Mouse (Mus musculus) Patski (cell line): Measurements from ENCODE around the gene Hist1h1a. TPM values are rescaled to one million over a fixed set of nuclear protein-coding genes. Genes with fewer than 3 reads are reported as not detected.

ENCODE experiments used
- ATAC-seq: fragments of 100-300 bp; one replicate; pipeline ENCODE4 v1.8.0; 2021
- CTCF ChIA-PET: fragments of 350-600 bp; sonication (Branson Sonifier 250); formaldehyde crosslinking; loops from one replicate; lab custom pipeline; 2022; ENCODE audit warnings: inconsistent platforms; lab: Charles Lee
- POLR2A ChIA-PET: fragments of 350-600 bp; sonication (Branson Sonifier 250); formaldehyde crosslinking; loops from one replicate; lab custom pipeline; 2022; ENCODE audit warnings: antibody characterized with exemption, inconsistent platforms; lab: Charles Lee
- DNase-seq: peaks from one replicate; pipeline ENCODE4 v3.0.0-alpha.2; 2011; ENCODE audit warnings: low read depth, low spot score
- H3K27me3 ChIP-seq: fragments of 371-371 bp; one replicate; pipeline ENCODE4 v1.5.1; 2021
- CTCF ChIP-seq: fragments of 100-300 bp; IDR thresholded peaks from one replicate; pipeline ENCODE4 v1.5.1; 2021
- in situ Hi-C: fragments of 300-500 bp; cut with MboI; formaldehyde crosslinking; loops from 3 replicates; pipeline ENCODE4 v1.11.1; 2018; ENCODE audit warnings: low pct_unique_long_range_greater_than_20kb, mixed read lengths
- polyA plus RNA-seq: library from polyadenylated mRNA; unstranded; gene quantifications from one replicate; pipeline ENCODE4 v1.2.3, GENCODE M21; 2021

The Hist1h1a gene
- polyA plus RNA-seq, 1 experiment from 2014 or later, result 1.2 TPM

- DNase-seq (peak; percentile 10), ATAC-seq (no peak)
- ChIA-PET CTCF (interaction anchor here (0.8 to 1.4 kb wide), 8 partner anchors 11 to 516 kb away, joined by 3 to 4 read pairs (median 3); no protein-coding TSS in a partner anchor), POLR2A (no interaction called here)
- TF ChIP-seq CTCF, result peak; percentile 78
- peaks cover 12% of the 10 kb centered on the region for H3K27me3 ChIP-seq
- in situ Hi-C loops, result loop anchor here (10.0 kb wide), 1 partner anchor 522 kb away; no protein-coding TSS in a partner anchor
These were observed 29.1 kb downstream of the Hist1h1a start for GRCm38 (mm10) chr13:23792520-23792919.

DNA sequence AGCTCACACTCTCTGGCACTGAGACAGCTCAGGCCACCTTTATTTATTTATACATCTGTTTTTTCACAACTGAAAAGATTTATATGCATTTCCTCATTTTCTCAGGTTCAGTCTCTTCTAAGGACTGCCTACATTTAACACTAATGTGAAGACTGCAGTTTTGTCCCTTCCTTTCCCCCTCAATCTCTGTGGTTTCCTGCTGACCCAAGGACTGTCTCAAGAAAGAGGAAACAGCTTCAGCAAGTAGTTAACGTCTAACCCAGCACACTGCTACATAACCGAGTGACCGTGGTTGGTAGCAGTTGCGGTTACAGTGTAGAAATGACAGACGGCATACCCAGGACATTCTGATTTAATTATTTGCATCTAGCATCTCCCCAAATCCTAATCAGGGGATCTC is 35.9 kb downstream of the Hist1h1a start:
- TF ChIP-seq CTCF, result no peak
- ChIA-PET CTCF (interaction anchor here (0.9 kb wide), 1 partner anchor 13 kb away, joined by 3 read pairs; no protein-coding TSS in a partner anchor), POLR2A (no interaction called here)

DNA sequence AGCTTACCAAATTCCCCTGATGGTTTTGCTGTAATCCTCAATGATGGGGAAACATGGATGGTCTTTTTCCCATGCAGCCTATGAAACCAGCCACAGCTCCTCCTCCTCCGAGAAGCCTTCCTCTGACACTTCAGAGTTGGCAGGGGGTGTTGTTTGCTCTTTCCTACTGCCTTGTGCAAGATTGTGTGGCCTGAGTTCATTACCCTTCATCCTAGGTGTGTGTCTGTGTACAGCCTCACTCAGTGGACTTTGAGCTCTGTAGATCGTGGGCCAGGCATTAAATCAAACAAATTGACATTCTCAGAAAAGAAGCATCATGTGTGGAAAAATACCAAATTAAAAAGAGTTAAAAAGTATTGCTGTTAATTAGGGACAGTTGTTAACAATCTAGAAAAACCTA is 41.1 kb downstream of the Hist1h1a start:
- in situ Hi-C loops, result no loop called here
- POLR2A ChIA-PET, result no interaction called here
- no peak for TF ChIP-seq CTCF
- peaks cover 24% of the 10 kb centered on the region for H3K27me3 ChIP-seq
- DNase-seq, result no peak
- CTCF ChIA-PET, result interaction anchor here (0.7 to 1.2 kb wide), 2 partner anchors 11 to 12 kb away, joined by 4 to 5 read pairs; no protein-coding TSS in a partner anchor
- no peak for ATAC-seq

More for the DNA sequence above, 35.9 kb downstream of the Hist1h1a start:
- ATAC-seq (no peak), DNase-seq (no peak)
- peaks cover 4% of the 10 kb centered on the region for H3K27me3 ChIP-seq
- in situ Hi-C loops, result loop anchor here (10.0 kb wide), 1 partner anchor 515 kb away; no protein-coding TSS in a partner anchor

DNA sequence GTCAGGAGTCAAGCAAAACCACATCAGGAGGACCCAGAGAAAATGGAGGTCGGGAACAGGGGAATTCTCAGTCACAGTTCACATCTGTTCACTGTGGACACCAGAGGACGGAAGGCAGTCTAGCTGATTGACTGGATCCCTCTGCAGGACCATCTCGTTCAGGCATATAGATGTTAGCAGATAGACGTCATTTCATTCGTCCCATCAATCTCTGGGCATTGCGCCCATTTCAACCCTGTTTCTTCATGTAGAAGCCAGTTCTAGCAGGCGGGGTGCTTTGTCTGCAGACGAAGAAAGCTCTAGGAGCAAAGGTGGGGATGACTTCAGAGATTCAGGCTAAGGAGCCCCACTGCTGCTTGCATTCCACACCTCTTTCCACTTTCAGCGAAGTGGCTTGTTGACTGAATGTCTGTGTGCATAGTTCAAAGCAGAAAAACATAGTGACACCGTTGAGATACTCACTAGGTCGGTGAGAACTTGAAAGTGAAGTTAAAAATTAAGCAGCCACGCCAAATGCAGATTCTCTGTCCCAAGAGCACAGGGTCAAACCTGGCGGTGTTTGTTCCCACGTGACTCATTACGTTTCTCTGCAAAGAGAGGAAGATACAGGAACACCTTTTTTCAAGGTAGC is 43.1 kb downstream of the Hist1h1a start, which contains the start of gene Slc17a2:
TSS of gene Slc17a2 (plus strand) at position 572 of the 631 bp plus-strand sequence.
- ChIA-PET POLR2A (no interaction called here), CTCF (interaction anchor here (0.9 kb wide), 1 partner anchor 14 kb away, joined by 4 read pairs; no protein-coding TSS in a partner anchor)
- in situ Hi-C loops, result no loop called here
- no peak for TF ChIP-seq CTCF
- peaks cover 39% of the 10 kb centered on the region for H3K27me3 ChIP-seq
- ATAC-seq (no peak), DNase-seq (no peak)

Other genes with a start within 250 kb of the Hist1h1a start
- gene Hist1h4h, start 232.6 kb upstream of the Hist1h1a start, polyA plus RNA-seq, result 7.0 TPM
- 1.3 TPM for gene Hist1h2af, start 229.8 kb upstream of the Hist1h1a start, polyA plus RNA-seq
- 1.7 TPM for gene Hist1h3g, start 228.2 kb upstream of the Hist1h1a start, polyA plus RNA-seq
- gene Hist1h2bh, start 220.3 kb upstream of the Hist1h1a start, polyA plus RNA-seq, result 2.1 TPM
- gene Hist1h3f, start 219.6 kb upstream of the Hist1h1a start, polyA plus RNA-seq, result 0.49 TPM
- not detected for gene Hist1h4f, start 212.0 kb upstream of the Hist1h1a start, polyA plus RNA-seq
- 2.1 TPM for gene Hist1h1d, start 210.4 kb upstream of the Hist1h1a start, polyA plus RNA-seq
- gene Hist1h3e, start 201.3 kb upstream of the Hist1h1a start, polyA plus RNA-seq, result 0.56 TPM
- 0.72 TPM for gene Hist1h2ae, start 192.4 kb upstream of the Hist1h1a start, polyA plus RNA-seq
- gene Hist1h2bg, start 192.3 kb upstream of the Hist1h1a start, polyA plus RNA-seq, result 12.9 TPM
- 2.0 TPM for gene Hist1h2bf, start 189.5 kb upstream of the Hist1h1a start, polyA plus RNA-seq
- gene Hist1h2ad, start 189.3 kb upstream of the Hist1h1a start, polyA plus RNA-seq, result 1.0 TPM
- 1.4 TPM for gene Hist1h3d, start 187.9 kb upstream of the Hist1h1a start, polyA plus RNA-seq
- gene Hist1h4d, start 182.1 kb upstream of the Hist1h1a start, polyA plus RNA-seq, result 0.36 TPM
- gene Hist1h2be, start 142.5 kb upstream of the Hist1h1a start, polyA plus RNA-seq, result 2.9 TPM
- gene Hist1h1e, start 141.1 kb upstream of the Hist1h1a start, polyA plus RNA-seq, result 1.6 TPM
- 0.92 TPM for gene Hist1h2ac, start 79.7 kb upstream of the Hist1h1a start, polyA plus RNA-seq
- 60.2 TPM for gene Hist1h2bc, start 79.5 kb upstream of the Hist1h1a start, polyA plus RNA-seq
- gene Hist1h1t, start 67.9 kb upstream of the Hist1h1a start, polyA plus RNA-seq, result 4.6 TPM
- 0.36 TPM for gene Hist1h4c, start 65.2 kb upstream of the Hist1h1a start, polyA plus RNA-seq
- gene Hfe, start 52.8 kb upstream of the Hist1h1a start, polyA plus RNA-seq, result 5.8 TPM
- 245 TPM for gene Hist1h1c, start 24.9 kb upstream of the Hist1h1a start, polyA plus RNA-seq
- 0.73 TPM for gene Hist1h3c, start 18.1 kb upstream of the Hist1h1a start, polyA plus RNA-seq
- gene Hist1h2bb, start 16.9 kb upstream of the Hist1h1a start, polyA plus RNA-seq, result 0.41 TPM
- gene Hist1h2ab, start 12.5 kb upstream of the Hist1h1a start, polyA plus RNA-seq, result 0.40 TPM
- gene Hist1h3b, start 11.4 kb upstream of the Hist1h1a start, polyA plus RNA-seq, result 0.65 TPM
- gene Hist1h4b, start 6.7 kb upstream of the Hist1h1a start, polyA plus RNA-seq, result 2.0 TPM
- gene Hist1h4a, start 2.4 kb upstream of the Hist1h1a start, polyA plus RNA-seq, result 0.13 TPM
- gene Hist1h3a, start 1.3 kb upstream of the Hist1h1a start, polyA plus RNA-seq, result 0.18 TPM
- gene Trim38, start 6.2 kb downstream of the Hist1h1a start, polyA plus RNA-seq, result not detected
- gene Slc17a2, start 43.3 kb downstream of the Hist1h1a start, polyA plus RNA-seq, result not detected
- 0.06 TPM for gene Slc17a3, start 75.8 kb downstream of the Hist1h1a start, polyA plus RNA-seq
- 15.2 TPM for gene Slc17a1, start 104.1 kb downstream of the Hist1h1a start, polyA plus RNA-seq
- 0.22 TPM for gene Slc17a4, start 151.3 kb downstream of the Hist1h1a start, polyA plus RNA-seq
- not detected for gene Hist1h2ba, start 170.5 kb downstream of the Hist1h1a start, polyA plus RNA-seq
- gene Hist1h2aa, start 170.8 kb downstream of the Hist1h1a start, polyA plus RNA-seq, result not detected
- 0.21 TPM for gene Scgn, start 227.5 kb downstream of the Hist1h1a start, polyA plus RNA-seq